Mouse (Mus musculus) megakaryocyte-erythroid progenitor cell, adult 5-6 weeks (primary cell): ENCODE results near the gene Srsf1. TPM values are rescaled to one million over a fixed set of nuclear protein-coding genes. Genes with fewer than 3 reads are reported as not detected.
"Not testable (repeated sequence)": the region's sequence is repeated elsewhere in the genome, so short reads cannot be mapped to it uniquely, and the experiment has no call there.

Source experiments
- ATAC-seq: replicated peaks from 2 replicates; pipeline ENCODE4 v1.8.0; 2016; ENCODE audit warnings: mild to moderate bottlenecking, inconsistent platforms; ENCODE audit not compliant: severe bottlenecking, poor library complexity, low FRiP score, low TSS enrichment
- total RNA-seq, 2 experiments: library from RNA; stranded (forward) in 1 of 2; stranded (reverse) in 1 of 2; fragments of 200-1000, 215-1000 nt in 1 of 2; fragments of >200 nt in 1 of 2; fragmentation: Nextera tagmentation in 1 of 2; gene quantifications; 2 replicates each; pipeline ENCODE4 v1.2.3; 2014 to 2017

Srsf1 gene
- total RNA-seq, 2 experiments from 2014 or later = 304 to 750 TPM

GRCm38 (mm10) chr11:88036761-88037251 is 10.4 kb upstream of the Srsf1 start:
- ATAC-seq = no peak

- no peak for ATAC-seq
Measured at GRCm38 (mm10) chr11:88037386-88037785, 9.8 kb upstream of the Srsf1 start.

DNA sequence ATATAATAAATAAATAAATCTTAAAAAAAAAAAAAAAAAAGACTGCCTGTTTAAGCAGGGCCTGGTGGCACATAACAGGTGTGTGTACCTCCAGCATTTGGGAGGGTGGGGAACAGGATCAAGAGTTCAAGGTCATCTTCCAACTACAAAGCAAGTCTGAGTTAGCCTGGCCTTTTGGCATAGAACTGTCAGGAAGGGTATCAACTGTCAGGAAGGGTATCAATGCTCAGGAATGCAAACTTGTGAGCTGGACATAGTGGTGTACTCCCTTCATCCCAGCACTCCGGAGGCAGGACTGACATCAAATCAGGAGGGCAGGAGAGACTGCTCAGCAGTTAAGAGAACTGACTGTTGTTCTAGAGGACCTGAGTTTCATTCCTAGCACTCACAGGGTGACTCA is 8.1 kb upstream of the Srsf1 start:
- ATAC-seq = no peak

- ATAC-seq = no peak
Measured at GRCm38 (mm10) chr11:88044314-88044713, 2.9 kb upstream of the Srsf1 start.

GRCm38 (mm10) chr11:88045159-88045558 is 2.0 kb upstream of the Srsf1 start:
- not testable (repeated sequence) for ATAC-seq

DNA sequence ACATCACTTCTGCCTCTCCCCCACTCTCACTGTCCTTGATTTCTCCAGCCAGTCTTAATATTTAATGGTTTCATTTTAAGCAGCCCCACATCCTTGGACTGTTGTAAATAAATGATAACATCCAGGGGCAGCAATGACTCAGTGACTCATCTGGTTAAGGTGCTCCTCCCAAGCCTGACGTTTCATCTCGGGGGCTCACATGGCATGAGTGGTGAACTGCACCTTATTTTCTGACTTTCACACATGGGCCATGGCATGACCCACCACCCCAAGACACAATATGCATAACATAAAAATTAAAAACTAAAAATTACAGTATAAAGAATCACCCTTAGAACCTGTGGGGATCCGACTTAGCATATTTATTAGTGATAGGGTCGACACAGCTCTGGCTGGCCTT is 1.3 kb upstream of the Srsf1 start:
- ATAC-seq = 0 out of 2 replicates have a peak, but pooled peaks have one; percentile 13

GRCm38 (mm10) chr11:88046323-88046937 is 743 bp upstream of the Srsf1 start:
- ATAC-seq = no peak

- peak; percentile 34 for ATAC-seq
Measured at GRCm38 (mm10) chr11:88047871-88048531, 828 bp downstream of the Srsf1 start.

- ATAC-seq = no peak
Measured at GRCm38 (mm10) chr11:88048961-88049670, 1.9 kb downstream of the Srsf1 start.

DNA sequence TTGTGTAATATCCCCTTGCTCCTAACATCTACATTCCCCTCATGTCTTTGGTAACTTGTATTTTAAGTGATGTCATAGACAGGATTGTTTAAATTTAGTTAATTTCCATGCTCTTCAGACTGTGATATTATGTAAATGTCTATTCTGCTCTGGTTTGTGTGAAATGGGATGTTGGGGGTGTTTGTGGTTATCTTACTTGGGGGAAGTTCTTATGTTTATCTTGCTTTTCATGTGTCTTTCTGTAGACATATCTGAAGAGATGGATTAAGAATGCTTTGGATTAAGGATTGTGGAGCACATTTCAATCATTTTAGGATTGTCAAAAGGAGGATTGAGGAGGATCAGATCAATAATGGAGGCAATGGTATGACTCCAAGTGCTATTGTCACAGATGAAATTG is 2.6 kb downstream of the Srsf1 start:
- ATAC-seq = no peak

- no peak for ATAC-seq
Measured at GRCm38 (mm10) chr11:88052638-88053037, 5.5 kb downstream of the Srsf1 start.

GRCm38 (mm10) chr11:88053821-88054220 is 6.6 kb downstream of the Srsf1 start:
- no peak for ATAC-seq

GRCm38 (mm10) chr11:88054589-88054988 is 7.4 kb downstream of the Srsf1 start:
- 0 out of 2 replicates have a peak, but pooled peaks have one; percentile 34 for ATAC-seq

DNA sequence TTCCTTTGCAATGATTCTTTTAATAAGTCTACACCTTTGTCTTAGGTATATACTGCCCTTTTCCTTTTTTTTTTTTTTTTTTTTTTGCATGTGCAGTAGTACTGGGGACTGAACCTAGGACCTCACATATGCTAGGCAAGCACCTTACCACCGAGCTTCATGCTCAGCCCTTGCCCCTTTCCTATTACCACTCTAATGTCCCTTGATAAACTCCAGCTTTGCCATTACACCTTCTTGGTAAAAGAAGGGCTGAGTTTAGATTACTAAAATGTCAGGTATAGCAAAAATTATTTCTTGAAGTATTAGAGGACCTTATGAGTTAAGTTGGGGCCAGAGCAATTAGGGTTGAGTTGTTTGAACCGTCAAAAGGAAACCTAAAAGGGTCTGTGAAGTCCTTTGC is 8.6 kb downstream of the Srsf1 start:
- ATAC-seq = no peak

DNA sequence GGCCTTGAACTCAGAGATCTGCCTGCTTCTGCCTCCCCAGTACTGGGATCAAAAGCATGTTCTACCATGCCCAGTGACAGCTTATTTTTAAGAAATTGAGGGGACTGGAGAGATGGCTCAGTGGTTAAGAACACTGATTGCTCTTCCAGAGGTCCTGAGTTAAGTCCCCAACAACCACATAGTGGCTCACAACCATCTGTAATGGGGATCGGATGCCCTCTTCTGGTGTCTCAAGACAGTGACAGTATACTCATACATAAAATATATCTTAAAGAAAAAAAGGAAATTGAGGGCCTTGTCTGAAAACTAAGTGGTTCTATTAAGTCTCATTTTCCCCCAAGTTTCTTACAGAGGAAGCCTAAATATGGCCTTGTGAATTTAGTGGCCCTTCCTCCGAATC is 10.6 kb downstream of the Srsf1 start:
- no peak for ATAC-seq

DNA sequence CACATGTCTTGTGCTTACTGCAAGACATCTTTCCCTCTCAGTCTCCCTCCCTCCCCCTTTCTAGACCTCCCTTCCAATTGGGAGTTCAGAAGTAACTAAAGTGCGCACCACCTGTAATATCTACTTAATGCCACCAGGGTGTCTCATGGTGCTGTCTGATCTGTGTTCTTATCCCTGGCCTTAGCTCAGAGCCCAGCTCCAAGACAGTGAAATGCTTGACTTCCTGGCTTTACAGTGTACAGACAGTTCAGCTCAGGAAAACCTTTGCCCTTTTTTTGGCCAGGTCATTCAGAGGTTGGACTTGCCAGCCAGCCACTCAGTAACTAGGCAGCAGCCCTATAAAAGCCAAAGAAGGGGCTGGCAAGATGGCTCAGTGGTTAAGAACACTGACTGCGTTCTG is 12.0 kb downstream of the Srsf1 start:
- ATAC-seq = peak; percentile 93

DNA sequence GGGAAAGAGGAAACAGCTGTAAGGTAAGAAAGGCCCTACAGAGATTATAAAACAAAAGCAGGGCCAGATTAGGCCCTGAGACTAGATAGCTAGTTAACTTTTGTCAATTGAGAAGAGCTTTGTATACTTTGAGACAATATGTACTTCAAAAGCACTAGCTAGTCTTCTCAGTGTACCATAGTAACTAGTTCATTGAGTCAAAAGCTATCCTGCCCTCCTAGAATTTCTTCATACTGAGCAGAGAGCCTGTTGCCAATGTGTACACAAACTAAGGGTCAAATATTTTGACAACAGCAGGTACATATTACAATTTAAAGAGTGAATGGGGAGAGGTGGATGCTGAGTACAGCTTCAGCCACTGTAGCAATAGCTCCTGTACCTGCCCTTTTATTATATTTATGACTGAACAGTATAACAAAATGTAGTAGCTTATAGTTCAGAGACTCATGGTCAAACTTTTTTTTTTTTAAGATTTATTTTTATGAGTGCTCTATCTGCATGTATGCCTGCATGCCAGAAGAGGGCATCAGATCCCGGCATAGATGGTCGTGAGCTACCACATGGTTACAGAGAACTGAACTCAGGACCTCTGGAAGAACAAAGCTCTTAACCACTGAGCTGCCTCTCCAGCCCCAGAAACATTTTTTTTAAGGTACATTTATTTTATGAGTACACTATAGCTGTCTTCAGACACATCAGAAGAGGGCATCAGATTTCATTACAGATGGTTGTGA is 14.9 kb downstream of the Srsf1 start:
- no peak for ATAC-seq

- no peak for ATAC-seq
Measured at GRCm38 (mm10) chr11:88065732-88066131, 18.6 kb downstream of the Srsf1 start.

GRCm38 (mm10) chr11:88067191-88067585 is 20.0 kb downstream of the Srsf1 start:
- peak; percentile 46; the same call in 1 of the 2 replicates for ATAC-seq
